Mouse (Mus musculus): ENCODE data around the gene Tarm1.

- peak; percentile 67 for TF ChIP-seq CTCF (conservative IDR thresholded peaks at IDR 0.05; ENCODE audit: insufficient read depth, insufficient read length, low read depth, low read length)
- no peak for TF ChIP-seq POLR2A (IDR thresholded peaks at IDR 0.05; ENCODE audit: low read depth, low read length)
Observed at GRCm38 (mm10) chr7:3448737-3449454, 53.5 kb downstream of the Tarm1 start.
